Mouse (Mus musculus) erythroblast, adult 5-6 weeks (primary cell): ENCODE results near the gene Cmip. TPM values are rescaled to one million over a fixed set of nuclear protein-coding genes. Genes with fewer than 3 reads are reported as not detected.

ENCODE experiments used
- ATAC-seq: replicated peaks from 2 replicates; pipeline ENCODE4 v1.8.0; 2016; ENCODE audit warnings: moderate number of reproducible peaks, mild to moderate bottlenecking, moderate TSS enrichment, inconsistent platforms; ENCODE audit not compliant: poor library complexity, low FRiP score, severe bottlenecking
- total RNA-seq, 2 experiments: library from RNA; stranded (forward) in 1 of 2; stranded (reverse) in 1 of 2; fragments of 150-400 nt in 1 of 2; fragments of 200-764, 138-1000 nt in 1 of 2; gene quantifications; 2 replicates each; pipeline versions ENCODE4 v1.2.3 to v1.2.4; 2015 to 2017; ENCODE audit warnings: low replicate concordance in 2 of 2

The Cmip gene
- total RNA-seq, 2 experiments from 2014 or later: 23.0 to 34.8 TPM

DNA sequence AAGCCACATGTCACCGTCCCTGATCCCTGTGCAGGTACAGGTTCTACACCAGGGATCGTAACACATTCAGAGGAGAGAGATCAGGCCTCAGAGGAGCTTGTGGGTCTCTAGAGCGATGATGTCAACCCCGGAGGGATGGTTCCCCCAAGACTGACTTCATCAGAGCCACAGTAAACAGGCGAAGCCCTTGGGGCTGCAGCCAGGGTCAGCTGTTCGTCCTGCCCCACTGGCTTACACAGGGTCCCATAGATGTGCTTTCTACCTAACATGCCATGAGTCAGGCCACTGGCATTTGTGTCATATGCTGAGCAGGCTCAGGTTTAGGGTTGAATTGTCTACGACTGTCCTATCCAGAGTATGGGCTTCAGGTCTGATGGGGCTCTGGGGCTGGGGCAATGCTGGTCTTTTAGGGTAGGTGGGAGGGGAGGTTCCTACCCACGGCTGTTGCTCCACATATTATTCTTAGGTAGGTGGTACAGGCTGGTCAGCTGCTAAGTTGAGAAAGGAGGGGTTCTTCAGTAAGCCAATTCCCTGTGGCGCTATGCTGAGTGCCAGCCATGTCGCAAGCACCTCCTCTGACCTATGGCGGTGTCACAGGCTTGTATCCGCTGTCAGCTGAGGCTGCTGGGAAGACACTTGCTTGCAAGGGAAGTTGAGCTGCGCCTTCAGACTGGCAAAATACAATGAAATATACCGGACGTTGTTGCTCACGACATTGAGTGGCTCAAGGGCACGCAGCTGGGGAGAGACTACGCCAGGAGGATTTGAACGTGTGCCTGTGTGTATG lies 107.7 kb downstream of the Cmip start:
- ATAC-seq: no peak

DNA sequence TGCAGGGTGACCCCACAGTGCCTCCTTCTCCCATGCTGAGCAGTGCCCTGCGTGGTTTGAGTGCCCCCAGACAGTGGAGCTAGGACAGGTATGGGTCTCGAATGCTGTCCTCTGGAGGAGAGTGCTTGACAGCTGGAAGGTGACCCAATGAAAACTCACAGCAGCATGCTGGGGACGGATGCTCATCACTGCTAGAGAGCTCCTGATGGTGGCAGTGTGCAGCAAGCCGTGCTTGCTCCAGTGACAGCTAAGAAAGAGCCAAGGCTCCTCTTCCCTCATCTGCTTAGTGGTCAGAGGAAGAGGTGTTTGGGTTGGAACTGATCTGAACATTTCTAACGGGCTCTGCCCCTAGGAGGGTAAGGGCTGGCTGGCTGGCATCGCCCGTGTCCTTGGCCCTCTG lies 109.6 kb downstream of the Cmip start:
- ATAC-seq: no peak

DNA sequence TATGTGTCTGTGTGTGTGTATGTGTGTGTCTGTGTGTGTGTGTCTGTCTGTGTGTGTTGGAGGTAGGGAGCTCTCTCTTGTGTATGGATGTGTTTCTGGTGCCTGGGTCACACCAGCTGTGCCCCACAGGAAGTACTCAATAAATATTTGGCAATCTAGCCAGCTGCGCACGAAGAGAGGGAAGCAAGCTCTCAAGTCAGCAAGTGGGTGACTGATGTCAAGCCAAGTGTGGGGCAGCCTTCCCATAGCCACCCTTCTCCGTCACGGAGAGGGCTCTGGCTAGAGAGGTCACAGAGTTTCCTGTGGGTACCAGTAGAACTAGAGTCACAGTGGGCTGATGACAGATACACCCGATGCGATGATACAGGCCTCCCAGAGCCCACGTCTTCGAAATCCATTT lies 110.6 kb downstream of the Cmip start:
- no peak for ATAC-seq

DNA sequence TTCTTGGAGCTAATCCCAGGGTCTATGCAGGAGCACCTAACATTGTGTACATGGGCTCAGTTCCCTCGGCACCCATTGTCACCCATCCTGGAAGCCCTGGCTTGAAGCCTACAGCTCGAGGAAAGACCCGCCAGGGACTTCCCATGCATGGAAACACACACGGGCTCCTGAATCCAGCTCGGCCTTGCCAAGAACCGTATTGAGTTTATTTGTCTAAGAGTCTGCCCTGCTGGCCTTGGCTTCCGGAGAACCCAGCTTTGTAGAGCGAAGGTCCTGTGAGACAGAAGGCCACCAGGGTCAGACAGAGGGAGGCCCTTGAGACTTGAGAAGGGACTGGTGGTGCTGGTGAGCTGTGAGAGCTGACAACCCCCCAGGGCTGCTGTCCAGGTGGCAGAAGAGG lies 111.9 kb downstream of the Cmip start:
- no peak for ATAC-seq

DNA sequence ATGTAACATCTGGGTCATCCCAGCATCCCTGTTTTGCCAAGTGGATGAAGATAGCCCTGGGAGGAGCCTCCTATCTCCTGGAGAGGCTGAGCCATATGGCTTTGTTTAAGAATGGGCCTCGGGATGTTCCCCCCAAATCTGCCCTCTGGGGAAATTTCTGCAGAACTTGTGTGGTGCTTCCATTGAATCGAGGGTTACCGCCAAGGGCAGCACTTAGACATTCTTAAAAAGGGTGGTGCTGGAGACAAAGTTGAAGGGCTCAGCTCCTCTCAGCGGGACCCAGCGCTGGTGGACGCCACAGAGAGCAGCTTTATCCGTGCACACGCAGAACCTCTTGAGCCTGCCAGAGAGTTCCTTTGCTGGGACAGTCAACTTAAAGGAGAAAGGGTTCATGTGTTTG lies 113.1 kb downstream of the Cmip start:
- no peak for ATAC-seq

DNA sequence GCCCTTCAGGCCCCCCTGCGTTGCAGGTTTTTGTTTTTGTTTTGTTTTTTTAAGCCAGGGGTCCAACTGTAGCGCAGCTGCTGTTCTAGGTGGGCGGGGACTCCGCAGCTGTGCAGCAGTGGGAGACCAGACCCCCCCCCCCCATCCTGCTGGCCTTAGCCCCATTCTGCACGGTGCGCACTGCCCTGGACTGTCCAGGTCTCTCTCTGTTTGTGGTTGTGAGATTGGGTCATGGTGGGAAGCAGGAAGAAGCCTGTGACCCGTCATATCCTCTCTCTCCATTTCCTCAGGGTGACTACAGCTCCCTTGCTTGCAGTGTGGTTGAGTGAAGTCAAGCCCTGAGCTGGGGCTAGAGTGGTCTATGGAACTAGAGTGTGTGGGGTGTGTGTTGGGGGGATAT lies 114.3 kb downstream of the Cmip start:
- ATAC-seq: no peak

DNA sequence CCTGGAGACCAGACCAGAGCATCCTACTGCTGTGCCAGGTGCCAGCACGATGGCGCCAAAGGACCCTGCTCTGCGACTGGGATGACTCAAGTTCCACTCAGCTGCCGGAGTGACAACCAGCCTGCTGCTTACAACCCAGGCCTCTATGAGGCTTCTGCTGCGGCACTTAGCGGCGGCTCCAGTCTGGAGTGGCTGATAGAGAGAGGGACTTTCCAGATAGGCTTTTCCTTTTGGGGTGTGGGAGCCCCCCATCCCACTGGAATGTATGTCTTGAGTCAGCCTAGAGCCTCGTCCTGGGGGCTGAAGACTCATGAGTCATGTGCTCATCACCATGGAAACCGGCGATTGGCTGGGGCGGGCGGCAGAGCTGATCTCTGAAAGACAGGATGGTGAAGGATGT lies 115.2 kb downstream of the Cmip start:
- ATAC-seq: no peak

DNA sequence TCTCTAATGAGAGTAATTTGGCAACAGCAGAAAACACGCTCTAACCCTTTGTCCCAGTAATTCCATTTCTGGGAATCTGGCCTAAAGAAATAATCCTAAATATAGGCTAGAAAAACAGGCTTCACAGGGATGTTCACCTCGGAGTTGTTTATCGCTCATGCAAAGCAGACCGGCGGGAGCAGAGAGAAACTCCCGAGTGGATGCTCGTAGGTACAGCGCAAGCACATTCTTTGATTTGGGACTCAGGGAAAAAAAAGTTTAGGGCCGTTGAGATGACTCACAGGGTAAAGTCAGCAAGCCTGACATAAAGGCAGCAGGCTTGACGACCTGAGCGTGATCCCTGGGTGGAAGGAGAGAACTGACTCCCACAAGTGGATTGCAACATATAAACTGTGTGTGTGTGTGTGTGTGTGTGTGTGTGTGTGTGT lies 116.2 kb downstream of the Cmip start:
- no peak for ATAC-seq

DNA sequence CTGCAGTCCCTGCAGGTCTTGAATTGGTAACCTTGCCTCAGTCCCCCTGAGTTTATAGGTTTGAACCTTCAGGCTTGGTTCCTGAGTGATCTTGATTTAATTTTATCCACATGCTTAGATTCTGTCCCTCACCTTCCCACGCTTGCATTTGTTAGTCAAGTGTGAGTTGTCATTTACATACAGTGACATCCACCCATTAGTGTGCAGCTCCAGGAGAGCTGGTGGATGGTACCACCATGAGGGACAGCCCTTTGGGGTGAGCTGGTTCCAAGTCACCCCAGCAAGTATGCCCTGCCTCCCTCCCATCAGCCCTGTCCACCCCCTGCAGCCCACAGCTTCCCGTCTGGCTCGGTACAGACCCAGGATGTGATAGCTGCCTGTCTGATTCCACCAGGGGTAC lies 117.2 kb downstream of the Cmip start:
- ATAC-seq: no peak

DNA sequence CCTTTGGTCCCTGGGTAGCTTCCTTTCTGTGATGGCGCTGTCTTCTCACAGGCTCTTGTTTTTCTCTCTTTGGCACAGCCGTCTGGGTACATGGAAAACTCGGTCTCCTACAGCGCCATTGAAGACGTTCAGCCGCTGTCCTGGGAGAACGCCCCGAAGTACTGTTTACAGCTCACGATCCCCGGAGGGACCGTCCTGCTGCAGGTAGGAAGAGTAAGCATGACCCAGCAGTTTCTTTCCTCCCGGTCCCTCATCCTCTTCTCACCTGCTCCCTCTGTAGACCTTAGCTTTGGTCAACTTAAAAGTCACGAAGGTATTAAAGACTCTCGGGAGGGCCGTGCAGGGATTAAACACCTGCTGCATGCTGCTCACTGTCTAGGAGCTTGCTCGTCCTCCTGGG lies 120.1 kb downstream of the Cmip start:
- ATAC-seq: no peak

DNA sequence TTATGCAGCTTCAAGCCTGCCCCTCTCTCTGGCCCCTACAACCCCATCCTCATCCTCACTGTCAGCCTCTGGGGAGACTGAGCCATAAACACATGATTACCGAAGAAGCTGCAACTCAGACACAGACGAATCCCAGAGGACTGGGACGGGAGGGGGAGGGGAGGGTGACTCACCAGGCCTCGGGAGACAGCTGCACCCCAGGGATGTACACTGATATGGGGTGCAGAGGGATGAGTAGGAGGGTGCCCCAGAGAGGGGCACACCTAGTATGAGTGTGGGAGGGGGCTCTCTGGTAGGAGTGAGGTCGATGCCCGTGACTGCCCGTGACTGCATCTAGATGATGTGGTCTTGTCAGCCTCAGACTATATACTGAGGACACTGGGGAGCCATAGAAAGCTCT lies 121.8 kb downstream of the Cmip start:
- ATAC-seq: no peak

DNA sequence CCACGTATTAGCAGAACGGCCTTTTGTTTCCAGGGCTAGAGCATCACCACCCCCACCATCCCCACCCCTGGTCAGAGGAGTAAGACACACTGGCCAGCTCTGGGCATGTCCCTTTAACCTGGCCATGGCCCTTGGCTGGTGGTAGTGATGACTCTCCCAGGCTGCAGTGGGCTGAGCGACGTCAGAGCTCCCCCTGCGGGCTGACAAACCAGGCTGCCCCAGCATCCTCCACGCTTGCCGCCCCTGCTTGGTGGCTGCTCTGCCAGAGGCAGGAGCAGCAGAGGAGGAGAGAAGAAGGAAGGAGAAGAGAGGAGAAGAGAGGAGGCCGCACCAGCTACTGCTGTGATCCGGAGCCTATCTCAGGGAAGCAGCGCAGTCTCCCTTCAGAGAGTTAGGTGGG lies 122.3 kb downstream of the Cmip start:
- 0 out of 2 replicates have a peak, but pooled peaks have one; percentile 22 for ATAC-seq

DNA sequence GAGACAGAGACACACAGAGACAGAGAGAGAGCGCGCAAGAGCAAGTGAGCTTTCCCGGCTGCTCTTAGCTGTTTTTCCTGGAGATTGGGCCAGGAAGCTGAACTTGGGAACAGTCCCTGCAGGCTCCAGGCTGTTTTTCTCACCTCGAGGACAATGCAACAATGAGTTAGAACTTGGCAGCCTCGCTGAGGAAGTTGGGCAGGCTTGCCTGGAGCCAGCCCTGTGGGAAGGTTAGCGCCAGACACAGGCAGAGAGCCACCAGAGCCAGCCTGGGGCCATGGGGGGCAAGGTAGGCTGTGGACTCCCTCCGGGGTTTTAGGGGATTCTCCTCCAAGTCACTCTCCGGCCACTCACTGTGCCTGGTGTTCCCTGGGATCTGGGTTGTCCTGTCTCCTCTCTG lies 123.9 kb downstream of the Cmip start:
- no peak for ATAC-seq

DNA sequence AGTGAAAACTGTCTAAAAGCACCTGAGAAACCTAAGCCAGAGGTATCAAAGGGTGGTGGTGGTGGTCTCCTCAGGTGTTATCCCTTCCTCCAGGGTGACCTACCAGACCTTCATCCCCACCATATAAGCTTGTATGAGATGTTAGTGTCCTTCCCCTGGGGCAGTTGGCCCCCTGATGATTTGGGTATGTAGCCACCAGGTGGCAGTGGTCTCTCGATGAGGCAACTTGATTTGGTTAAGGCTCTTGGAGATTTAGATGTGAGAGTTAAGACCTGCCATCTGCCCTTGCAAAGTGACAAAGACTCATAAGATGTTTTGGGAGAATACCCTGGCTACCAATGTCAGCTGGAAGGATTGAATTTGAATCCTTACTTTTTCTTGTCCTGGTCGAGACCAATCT lies 129.3 kb downstream of the Cmip start:
- no peak for ATAC-seq

DNA sequence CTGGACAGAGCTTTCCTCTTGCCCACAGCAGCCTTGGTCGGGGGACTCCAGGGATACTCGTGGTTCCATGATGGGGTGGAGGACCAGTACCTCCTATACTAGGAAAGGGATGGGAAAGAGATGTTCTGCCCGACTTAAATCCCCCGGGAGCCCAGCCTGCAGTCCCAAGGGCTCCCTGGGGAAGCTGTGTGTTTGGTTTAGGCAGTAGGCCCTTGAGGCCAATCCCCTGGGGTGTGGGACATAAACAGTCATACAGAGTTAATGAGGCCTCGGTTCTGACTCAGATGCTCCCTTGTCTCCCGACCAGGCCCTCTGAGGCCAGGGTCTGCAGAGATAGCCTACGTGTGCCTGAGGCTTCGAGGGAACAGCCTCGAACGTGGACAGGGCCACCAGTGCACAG lies 130.8 kb downstream of the Cmip start:
- ATAC-seq: no peak

DNA sequence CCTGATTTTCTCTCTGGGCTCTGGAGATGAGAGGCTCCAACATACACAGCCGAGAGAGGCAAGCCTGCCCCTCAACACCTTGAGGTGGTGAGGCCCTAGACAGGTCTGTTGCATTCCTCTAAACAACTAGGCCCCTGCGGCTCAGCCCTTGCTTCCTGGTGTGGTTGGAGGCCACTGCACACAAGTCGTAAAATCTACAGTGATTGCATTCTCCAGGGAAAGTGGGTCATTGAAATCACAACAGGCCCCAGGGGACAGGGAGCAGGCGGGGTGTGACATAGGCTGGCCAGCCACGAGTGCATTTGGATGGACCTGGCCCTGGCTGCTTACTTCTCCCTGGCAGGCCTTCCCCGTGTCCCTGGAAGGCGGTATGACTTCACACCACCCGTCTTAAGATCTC lies 131.5 kb downstream of the Cmip start:
- ATAC-seq: no peak

DNA sequence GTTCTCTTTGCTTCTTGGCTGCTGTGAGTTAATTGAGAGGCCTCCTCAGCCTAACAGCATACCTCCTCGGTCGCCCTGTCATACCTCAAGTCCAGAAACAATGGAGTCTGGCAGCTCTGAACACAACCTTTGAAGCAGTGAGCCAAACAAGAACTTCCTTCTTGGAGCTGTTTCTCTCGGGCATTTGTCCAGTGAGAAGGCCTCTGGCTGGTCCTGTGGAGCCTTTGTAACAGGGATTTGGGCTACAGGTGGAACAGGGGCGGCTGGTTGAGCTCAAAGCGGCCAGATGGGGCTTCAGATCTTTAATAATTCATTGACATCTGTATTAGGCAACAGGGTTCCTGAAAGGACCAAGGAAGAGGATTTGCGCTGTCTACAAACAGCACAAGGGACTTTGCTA lies 137.0 kb downstream of the Cmip start:
- no peak for ATAC-seq

DNA sequence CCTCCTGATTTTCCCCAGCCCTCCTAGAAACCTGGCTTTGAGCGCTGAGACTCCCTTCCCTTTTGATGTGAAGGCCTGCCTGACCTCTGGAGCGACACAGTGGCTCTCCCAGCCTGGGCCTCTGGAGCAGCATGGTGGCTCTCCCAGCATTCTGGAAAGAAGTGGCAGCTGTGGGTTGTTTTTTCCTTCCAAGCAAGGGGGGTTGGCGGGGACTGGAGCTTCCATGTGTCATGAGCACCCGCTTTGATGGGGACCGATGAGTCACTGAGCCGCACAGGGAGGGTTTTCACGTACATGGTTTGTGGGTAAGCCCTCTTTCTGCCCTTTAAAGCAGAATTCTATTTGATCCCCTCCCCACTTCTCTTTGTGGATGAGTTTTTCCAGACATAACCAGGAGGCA lies 138.2 kb downstream of the Cmip start:
- ATAC-seq: no peak

DNA sequence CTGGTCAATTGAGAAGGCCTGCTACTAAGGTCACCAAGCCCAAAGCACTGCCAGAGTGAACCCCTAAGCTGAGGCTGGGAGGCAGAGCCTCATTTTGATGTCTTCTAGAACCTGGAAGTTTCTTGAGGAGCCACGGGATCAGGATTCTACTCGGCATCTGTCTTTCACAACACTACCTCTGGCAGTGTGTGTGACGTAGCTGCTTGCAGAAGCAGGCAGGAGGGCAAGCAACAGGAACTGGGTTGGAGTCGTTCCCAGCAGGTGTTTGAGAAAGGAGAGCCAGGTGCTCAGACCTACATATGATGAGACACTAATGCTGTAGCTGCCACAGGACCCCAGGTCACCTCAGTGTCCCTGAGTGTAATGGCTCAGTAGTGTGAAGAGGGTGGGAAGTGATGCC lies 140.0 kb downstream of the Cmip start:
- no peak for ATAC-seq

DNA sequence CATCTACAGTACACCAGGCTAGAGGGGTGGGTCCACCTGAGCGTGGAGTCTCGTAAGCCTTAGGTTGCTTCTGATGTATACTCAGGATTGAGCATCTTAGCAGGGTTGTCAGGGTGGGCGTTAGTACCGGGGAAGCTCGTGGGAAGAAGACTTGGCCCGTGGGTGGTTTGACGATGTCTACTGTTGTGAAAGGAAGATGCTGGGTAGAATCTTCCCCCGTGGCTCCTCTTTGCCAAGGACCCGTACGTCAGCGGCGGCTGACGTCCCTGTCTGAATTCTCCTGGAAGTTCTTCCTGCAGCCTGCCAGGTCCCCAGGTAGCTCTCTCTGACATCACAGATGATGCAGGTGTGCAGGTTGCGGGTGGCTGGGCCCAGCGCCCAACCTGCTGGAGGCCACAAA lies 140.9 kb downstream of the Cmip start:
- ATAC-seq: no peak

DNA sequence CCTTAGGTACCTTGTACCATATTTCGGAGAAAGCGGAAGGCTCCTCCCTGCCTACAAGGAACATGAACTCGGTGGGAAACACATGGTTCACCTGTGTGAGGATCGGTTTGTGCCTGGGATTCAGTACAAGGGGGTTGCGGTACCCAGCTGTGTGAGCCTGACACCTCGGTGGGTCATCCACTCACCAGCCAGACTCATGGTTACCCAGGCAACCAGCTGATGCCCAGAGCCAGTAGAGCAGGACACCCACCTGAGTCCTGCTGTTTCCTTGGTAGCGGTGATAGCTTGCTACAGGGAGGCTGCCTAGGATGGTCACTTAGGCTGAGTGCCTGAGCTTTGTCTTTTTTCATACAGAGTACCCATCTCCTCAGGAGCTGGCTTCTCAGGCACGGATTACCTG lies 142.4 kb downstream of the Cmip start:
- ATAC-seq: no peak

DNA sequence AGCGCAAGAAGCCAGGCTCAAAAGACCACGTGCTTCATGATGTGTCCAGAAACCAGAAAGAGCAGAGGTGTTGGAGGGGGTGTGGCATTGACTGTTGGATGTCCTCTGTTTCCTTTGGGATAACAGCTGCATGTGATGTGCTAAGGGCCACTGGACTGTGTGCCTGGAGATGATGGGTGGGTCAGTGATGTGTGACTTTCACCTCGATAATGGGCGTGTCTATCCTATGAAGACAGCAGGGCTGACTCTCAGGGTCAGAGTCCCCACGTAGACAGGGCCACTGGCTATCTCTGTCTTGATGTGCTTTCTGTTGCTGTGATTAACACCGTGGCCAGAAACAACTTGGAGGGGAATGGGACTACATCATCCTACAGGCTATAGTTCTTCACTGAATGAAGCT lies 144.0 kb downstream of the Cmip start:
- no peak for ATAC-seq
